Mouse (Mus musculus): ENCODE results near the gene Slfn9. TPM values are rescaled to one million over a fixed set of nuclear protein-coding genes. Genes with fewer than 3 reads are reported as not detected.
"Not testable (repeated sequence)": the region's sequence is repeated elsewhere in the genome, so short reads cannot be mapped to it uniquely, and the experiment has no call there.

Gene Slfn9
- 2.6 and 3.6 TPM in 2 replicates for polyA plus RNA-seq (2015; fragmentation: Nextera tagmentation; extraction: Ambion mirVana)

DNA sequence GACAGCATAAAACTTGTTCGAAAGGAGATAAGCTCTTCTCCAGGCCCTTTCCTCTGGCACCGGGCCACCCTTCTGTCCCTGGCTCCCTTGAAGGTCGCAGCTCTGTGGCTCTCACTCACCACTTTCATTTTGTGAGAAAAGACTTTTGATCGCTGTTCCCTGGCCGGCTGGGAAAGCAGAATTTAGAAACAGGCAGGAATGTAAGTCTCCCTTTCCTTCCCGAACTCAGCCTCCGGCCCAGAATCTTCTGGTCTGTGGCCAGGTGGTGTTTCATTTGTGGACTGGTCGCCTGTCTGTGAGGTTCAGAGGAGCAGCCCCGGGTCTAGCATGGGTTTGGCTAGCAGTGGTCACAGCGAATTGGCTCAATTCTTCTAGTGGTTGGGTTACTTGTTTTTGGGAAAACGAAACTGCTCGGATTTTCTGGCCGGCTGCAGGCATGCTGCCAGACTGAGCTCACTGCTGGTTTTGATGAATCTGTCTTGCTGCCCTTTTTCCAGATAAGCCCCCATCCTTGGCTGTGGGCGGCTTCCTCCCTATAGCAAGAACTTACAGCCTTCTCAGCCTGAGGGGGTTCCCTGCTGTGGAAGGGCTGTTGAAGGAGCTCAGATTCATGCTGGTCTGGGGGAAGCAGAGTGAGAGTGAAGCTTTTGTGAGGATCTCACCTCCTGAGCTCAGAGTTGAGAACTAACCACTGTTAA, at the start of gene Slfn9:
Gene Slfn9 (minus strand): TSS at position 362 of the 698 bp plus-strand sequence.
- WGBS, result 7% methylated on average over 14 of the region's 14 CpGs
- no peak for ATAC-seq (ENCODE audit: low FRiP score, low read depth)
- Histone ChIP-seq H3K36me3 (no peaks in the 10 kb centered on the region), H3K9me3 (no peaks in the 10 kb centered on the region), H3K4me1 (replicated peaks) (peaks cover 9% of the 10 kb centered on the region), H3K27me3 (0 out of 2 replicates have a peak, but pooled peaks cover 11% of the 10 kb centered on the region), H3K4me2 (peak within 1 kb of the TSS; percentile 61), H3K27ac (replicated peaks) (no peak within 1 kb of the TSS), H3K4me3 (peak within 1 kb of the TSS; percentile 32), H3K9ac (peak within 1 kb of the TSS; percentile 18; the same call in 1 of the 2 replicates)

DNA sequence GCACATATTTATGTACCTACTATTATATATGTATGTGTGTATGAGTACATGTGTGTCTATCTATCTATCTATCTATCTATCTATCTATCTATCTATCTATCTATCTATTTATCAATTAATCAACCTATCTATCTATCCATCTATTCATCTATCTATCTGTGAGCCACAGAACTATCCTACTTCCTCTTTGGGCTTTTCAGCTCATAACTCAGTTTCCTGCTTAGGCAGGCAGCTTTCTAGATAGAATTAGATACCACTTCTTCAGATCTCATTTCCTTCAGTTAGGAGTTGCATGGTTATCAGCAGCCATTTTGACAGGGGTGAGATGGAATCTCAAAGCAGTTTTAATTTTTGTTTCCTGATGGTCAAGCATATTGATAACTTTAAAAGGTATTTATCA, 49.4 kb upstream of the Slfn9 start:
- Histone ChIP-seq H3K27ac (replicated peaks) (no peak overlapping the region), H3K27me3 (peaks cover 6% of the 10 kb centered on the region), H3K9ac (no peak overlapping the region), H3K4me3 (no peak overlapping the region), H3K9me3 (no peaks in the 10 kb centered on the region), H3K36me3 (no peaks in the 10 kb centered on the region), H3K4me1 (replicated peaks) (no peaks in the 10 kb centered on the region), H3K4me2 (no peak overlapping the region)
- no peak for ATAC-seq (ENCODE audit: low FRiP score, low read depth)

DNA sequence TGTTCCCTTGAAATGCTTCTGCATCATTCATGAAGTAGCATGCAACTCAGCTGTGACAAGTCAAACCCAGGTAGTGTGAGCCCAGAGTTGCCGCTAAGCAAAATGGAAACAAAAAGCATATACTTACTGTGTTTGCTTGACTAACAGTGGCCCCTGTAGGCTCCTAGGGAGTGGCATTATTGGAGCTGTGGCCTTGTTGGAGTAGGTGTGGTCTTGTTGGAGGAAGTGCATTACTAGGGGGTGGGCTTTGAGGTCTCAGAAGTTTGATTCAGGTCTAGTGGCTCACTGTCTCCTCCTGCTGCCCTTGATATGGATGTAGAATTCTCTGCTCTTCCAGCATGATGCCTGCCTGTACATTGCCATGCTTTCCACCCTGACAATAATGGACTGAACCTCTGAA, 48.7 kb upstream of the Slfn9 start:
- WGBS, result 32% methylated on average over 1 of the region's 1 CpGs
- peaks cover 6% of the 10 kb centered on the region for H3K27me3 ChIP-seq

DNA sequence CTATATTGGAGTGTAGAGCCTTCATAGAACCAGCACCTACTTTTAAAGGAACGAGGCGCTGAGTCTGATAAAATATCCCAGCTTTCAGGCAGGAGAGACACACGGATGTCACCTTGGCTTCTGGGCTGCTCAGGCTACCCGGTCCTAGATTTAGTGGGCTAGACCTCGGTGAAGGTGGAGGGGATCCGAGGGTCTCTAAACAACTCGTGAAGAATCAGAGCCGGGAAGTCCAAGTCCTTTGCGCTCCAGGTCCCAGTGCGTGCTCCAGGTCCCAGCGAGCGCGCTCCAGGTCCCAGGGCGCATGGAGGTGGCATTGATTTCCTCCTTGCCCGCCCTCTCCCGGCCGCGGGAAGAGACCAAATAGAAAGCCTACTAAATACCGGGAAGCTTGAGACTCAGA, 48.2 kb upstream of the Slfn9 start:
- no peak for ATAC-seq (ENCODE audit: low FRiP score, low read depth)
- Histone ChIP-seq H3K36me3 (no peaks in the 10 kb centered on the region), H3K9me3 (no peaks in the 10 kb centered on the region), H3K9ac (no peak overlapping the region), H3K27me3 (peaks cover 6% of the 10 kb centered on the region), H3K4me1 (replicated peaks) (no peaks in the 10 kb centered on the region), H3K4me3 (no peak overlapping the region), H3K27ac (replicated peaks) (no peak overlapping the region), H3K4me2 (peak overlapping the region; percentile 24; the same call in 1 of the 2 replicates)
- 9% methylated on average over 19 of the region's 19 CpGs for WGBS

More for the DNA sequence above, 48.7 kb upstream of the Slfn9 start:
- H3K9me3 ChIP-seq, result no peaks in the 10 kb centered on the region
- H3K4me2 ChIP-seq, result 0 out of 2 replicates have a peak overlapping the region, but pooled peaks have one; percentile 24
- H3K9ac ChIP-seq, result no peak overlapping the region
- no peaks in the 10 kb centered on the region for H3K4me1 ChIP-seq (replicated peaks)
- no peaks in the 10 kb centered on the region for H3K36me3 ChIP-seq
- H3K4me3 ChIP-seq, result no peak overlapping the region
- no peak for ATAC-seq (ENCODE audit: low FRiP score, low read depth)
- no peak overlapping the region for H3K27ac ChIP-seq (replicated peaks)

DNA sequence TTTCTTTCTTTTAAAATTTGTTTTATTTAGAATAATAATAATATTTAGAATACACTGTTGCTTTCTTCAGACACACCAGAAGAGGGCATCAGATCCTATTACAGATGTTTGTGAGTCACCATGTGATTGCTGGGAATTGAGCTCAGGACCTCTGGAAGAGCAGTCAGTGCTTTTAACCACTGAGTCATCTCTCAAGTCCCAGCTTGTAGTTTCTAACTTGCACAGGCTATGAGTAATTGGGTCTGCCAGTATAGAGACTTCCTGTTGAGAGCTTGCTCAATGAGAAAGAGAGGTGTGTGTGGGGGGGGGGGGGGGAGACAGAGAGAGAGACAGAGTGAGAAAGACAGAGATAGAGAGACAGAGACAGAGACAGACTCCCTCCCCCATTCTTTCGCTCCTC, 47.5 kb upstream of the Slfn9 start:
- Histone ChIP-seq H3K4me2 (no peak overlapping the region), H3K9me3 (no peaks in the 10 kb centered on the region), H3K27me3 (peaks cover 6% of the 10 kb centered on the region), H3K9ac (no peak overlapping the region), H3K27ac (replicated peaks) (no peak overlapping the region), H3K36me3 (no peaks in the 10 kb centered on the region), H3K4me3 (no peak overlapping the region), H3K4me1 (replicated peaks) (no peaks in the 10 kb centered on the region)
- 50% methylated on average over 1 of the region's 1 CpGs for WGBS
- no peak for ATAC-seq (ENCODE audit: low FRiP score, low read depth)

DNA sequence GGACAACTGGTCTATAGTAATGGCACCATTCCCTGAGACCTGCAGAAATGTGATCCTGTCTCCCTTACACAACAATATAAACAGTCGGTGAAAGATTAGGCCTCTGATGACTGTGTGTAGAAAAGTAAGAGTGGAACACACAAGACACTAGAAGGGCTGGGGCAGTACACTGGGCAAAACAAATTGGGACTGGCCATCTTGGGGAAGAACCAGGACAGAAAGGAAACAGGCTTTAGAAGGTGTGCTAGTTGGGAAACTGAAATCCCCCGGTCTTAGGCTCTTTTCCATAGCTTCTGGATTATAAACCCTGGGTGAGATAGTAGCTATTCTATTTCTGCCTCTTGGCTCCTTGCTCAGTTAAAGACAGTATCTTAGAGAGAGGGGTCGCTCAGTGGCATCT, 47.1 kb upstream of the Slfn9 start:
- not testable (repeated sequence) for ATAC-seq (ENCODE audit: low FRiP score, low read depth); H3K36me3 ChIP-seq; H3K4me3 ChIP-seq; H3K4me1 ChIP-seq (replicated peaks); H3K4me2 ChIP-seq; H3K9me3 ChIP-seq; H3K27me3 ChIP-seq; H3K27ac ChIP-seq (replicated peaks); H3K9ac ChIP-seq
- 85% methylated on average over 3 of the region's 3 CpGs for WGBS

DNA sequence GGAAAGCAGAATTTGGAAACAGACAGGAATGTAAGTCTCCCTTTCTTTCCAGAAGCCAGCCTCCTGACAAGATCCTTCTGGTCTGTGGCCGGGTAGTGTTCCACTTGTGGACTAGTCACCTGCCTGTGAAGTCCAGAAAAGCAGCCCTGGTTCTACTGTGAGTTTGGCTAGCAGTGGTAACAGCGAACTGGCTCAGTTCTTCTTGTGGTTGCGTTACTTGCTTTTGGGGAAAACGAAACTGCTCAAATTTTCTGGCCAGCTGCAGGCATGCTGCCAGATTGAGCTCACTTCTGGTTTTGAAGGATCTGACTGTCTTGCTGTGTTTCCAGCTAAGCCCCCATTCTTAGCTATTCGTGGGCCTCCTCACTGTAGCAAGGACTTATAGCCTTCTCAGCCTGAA, 29.0 kb upstream of the Slfn9 start, which contains the start of gene Slfn8:
Gene Slfn8 (minus strand): TSS at position 190 of the 400 bp plus-strand sequence.
- H3K27ac ChIP-seq (replicated peaks), result no peak within 1 kb of the TSS
- no peaks in the 10 kb centered on the region for H3K4me1 ChIP-seq (replicated peaks)
- H3K9ac ChIP-seq, result no peak within 1 kb of the TSS
- no peak within 1 kb of the TSS for H3K4me3 ChIP-seq
- no peak for ATAC-seq (ENCODE audit: low FRiP score, low read depth)
- H3K9me3 ChIP-seq, result no peaks in the 10 kb centered on the region
- H3K36me3 ChIP-seq, result no peaks in the 10 kb centered on the region
- no peak within 1 kb of the TSS for H3K4me2 ChIP-seq
- 75% methylated on average over 5 of the region's 5 CpGs for WGBS
- H3K27me3 ChIP-seq, result no peaks in the 10 kb centered on the region

DNA sequence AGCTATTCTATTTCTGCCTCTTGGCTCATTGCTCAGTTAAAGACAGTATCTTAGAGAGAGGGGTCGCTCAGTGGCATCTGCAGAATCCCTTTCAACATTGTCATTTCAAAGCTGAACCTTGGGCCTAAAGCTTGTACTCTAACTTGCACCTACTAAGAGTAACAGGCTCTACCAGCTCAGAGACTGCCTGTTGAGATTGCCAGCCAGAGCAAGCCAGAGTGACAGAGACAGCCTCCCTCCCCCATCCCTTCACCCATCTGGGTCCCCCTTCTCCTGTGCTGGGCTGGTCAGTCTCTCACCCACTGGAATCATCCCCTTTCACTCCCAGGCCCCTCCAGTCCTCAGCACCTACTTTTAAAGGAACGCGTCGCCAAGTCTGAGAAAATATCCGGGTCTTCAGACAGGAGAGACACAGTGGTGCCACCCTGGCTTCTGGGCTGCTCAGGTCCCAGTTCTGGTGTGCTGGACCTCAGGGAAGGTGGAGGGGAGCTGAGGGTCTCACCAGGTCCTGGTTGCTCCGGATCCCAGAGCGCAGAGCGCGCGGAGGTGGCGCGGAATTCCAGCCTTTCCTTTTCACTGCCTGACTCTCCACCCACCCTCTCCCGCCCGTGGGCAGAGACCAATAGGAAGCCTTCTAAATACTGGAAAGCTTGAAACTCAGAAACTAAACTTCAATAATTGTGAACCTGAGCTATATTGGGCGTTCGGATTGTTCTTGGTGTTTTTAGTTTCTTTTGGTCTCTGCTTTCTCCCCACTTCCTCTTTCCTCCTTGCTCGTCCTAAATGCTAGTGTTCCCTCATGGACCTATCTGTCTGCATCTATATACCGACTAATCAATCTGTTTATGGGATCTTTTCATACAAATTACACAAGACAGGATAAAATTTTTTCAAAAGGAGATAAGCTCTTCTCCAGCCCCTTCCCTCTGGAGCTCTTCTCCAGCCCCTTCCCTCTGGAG, 28.2 kb upstream of the Slfn9 start:
- WGBS, result 86% methylated on average over 18 of the region's 18 CpGs
- not testable (repeated sequence) for H3K27me3 ChIP-seq; H3K27ac ChIP-seq (replicated peaks); H3K36me3 ChIP-seq; H3K4me1 ChIP-seq (replicated peaks); ATAC-seq (ENCODE audit: low FRiP score, low read depth); H3K4me3 ChIP-seq; H3K4me2 ChIP-seq; H3K9me3 ChIP-seq; H3K9ac ChIP-seq

DNA sequence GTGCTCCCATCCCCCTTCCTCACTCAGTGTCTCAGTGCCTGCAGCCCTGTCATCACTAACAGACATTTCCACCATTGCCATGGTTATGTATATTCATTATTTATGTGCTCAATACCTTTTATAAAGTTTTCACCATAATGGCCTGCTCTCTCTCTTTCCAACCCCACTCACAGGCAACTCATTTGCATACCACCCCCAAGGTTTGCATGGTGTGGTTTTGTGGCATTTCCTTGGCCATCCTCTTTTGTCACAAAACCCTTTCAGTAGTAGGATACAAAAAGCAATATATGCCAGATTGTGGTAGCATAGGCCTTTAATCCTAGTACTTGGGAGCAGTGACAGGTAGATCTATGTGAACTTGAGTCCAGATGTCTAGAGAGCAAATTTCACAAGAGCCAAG, 24.5 kb upstream of the Slfn9 start:
- no peak for ATAC-seq (ENCODE audit: low FRiP score, low read depth)
- H3K9me3 ChIP-seq, result no peaks in the 10 kb centered on the region
- H3K27ac ChIP-seq (replicated peaks), result no peak overlapping the region
- no peak overlapping the region for H3K9ac ChIP-seq
- H3K4me2 ChIP-seq, result no peak overlapping the region
- H3K27me3 ChIP-seq, result no peaks in the 10 kb centered on the region
- no peak overlapping the region for H3K4me3 ChIP-seq
- H3K36me3 ChIP-seq, result no peaks in the 10 kb centered on the region
- H3K4me1 ChIP-seq (replicated peaks), result no peaks in the 10 kb centered on the region

DNA sequence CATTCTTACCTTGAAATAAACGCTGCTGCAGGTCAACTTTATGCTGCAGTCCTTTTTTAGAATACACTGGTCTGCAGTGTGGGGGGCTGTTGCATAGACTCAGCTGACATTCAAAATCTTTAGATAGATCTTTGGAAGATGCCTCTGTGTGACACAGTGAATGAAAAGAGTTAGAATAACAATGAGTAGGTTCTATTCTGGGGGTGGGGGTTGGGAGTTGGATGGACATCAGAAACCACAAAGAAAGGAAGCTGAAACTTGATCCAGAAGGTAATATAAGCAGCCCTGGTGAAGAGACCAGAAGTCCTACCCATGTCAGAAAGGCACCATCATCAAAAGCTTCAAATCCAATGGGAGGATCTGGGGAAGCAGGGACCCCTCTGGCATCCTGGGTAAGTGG, 21.7 kb upstream of the Slfn9 start:
- Histone ChIP-seq H3K9me3 (no peaks in the 10 kb centered on the region), H3K4me1 (replicated peaks) (no peaks in the 10 kb centered on the region), H3K4me2 (no peak overlapping the region), H3K9ac (no peak overlapping the region), H3K27ac (replicated peaks) (no peak overlapping the region), H3K27me3 (no peaks in the 10 kb centered on the region), H3K4me3 (no peak overlapping the region), H3K36me3 (no peaks in the 10 kb centered on the region)
- WGBS, result 70% methylated on average over 1 of the region's 1 CpGs
- no peak for ATAC-seq (ENCODE audit: low FRiP score, low read depth)

DNA sequence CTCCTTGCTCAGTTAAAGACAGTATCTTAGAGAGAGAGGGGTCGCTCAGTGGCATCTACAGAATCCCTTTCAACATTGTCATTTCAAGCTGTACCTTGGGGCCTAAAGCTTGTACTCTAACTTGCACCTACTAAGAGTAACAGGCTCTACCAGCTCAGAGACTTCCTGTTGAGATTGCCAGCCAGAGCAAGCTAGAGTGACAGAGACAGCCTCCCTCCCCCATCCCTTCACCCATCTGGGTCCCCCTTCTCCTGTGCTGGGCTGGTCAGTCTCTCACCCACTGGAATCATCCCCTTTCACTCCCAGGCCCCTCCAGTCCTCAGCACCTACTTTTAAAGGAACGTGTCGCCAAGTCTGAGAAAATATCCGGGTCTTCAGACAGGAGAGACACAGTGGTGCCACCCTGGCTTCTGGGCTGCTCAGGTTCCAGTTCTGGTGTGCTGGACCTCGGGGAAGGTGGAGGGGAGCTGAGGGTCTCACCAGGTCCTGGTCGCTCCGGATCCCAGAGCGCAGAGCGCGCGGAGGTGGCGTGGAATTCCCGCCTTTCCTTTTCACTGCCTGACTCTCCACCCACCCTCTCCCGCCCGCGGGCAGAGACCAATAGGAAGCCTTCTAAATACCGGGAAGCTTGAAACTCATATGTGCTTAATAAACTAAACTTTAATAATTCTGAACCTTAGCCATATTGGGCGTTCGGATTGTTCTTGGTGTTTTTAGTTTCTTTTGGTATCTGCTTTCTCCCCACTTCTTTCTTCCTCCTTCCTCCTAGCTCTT, 831 bp downstream of the Slfn9 start:
- WGBS, result 16% methylated on average over 19 of the region's 19 CpGs
- H3K9me3 ChIP-seq; H3K4me1 ChIP-seq (replicated peaks); H3K36me3 ChIP-seq; H3K27ac ChIP-seq (replicated peaks); ATAC-seq (ENCODE audit: low FRiP score, low read depth); H3K9ac ChIP-seq: not testable (repeated sequence)
- Histone ChIP-seq H3K27me3 (0 out of 2 replicates have a peak, but pooled peaks cover 11% of the 10 kb centered on the region), H3K4me3 (peak overlapping the region; percentile 32), H3K4me2 (peak overlapping the region; percentile 61)
